Mouse (Mus musculus) right cerebral cortex, adult 2 months (tissue): Measurements from ENCODE around the gene Bmi1.

Experiments
- DNase-seq, 2 experiments: peaks; one replicate each; pipeline ENCODE4 v3.0.0; 2021 to 2022; ENCODE audit warnings: low spot score in 2 of 2

Bmi1 gene

GRCm38 (mm10) chr2:18688286-18688685 lies 11.5 kb downstream of the Bmi1 start:
- no peak for DNase-seq

DNA sequence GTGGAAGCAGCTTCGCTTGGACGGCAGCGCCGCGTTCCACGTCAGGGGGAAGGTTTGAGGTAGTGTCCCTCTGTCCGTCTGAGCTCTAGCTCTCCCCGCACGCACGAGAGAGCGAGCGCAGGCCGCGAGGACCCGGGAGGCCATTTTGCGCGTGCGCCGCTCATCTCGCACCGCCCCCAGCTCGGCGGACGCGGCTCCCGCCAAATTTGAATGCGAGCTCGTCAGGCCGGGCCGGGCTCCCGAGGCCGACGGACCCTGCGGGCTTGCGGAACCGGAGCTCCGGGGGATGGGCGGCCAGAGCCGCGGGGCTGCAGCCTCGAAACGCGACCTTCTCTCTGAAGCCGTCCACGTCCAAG lies 11.9 kb downstream of the Bmi1 start:
- DNase-seq = no peak

GRCm38 (mm10) chr2:18689064-18689921 lies 12.5 kb downstream of the Bmi1 start:
- DNase-seq = peak in 1 of 2 experiments; percentile 37

- peak; percentile 70 to 74 for DNase-seq
Measured at GRCm38 (mm10) chr2:18690055-18690691, 13.4 kb downstream of the Bmi1 start.

DNA sequence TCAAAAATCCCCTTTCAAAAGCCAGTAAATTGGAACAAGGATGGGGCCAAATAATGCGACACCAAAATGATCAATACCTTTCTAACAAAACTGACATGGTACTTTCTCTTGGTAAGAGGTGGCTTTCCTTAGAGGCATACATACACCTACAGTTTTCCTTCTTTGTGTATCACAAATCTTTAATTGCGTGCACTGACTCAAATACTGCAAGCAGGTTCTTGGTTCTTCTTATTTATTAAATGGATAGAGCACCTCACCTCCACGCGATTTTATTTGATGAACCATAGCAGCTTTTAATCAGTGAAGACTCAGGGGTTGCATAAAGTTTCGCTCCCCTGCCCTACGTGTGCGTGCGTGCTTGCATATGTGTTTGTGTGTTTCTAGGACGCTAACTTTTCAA lies 13.9 kb downstream of the Bmi1 start:
- no peak for DNase-seq

DNA sequence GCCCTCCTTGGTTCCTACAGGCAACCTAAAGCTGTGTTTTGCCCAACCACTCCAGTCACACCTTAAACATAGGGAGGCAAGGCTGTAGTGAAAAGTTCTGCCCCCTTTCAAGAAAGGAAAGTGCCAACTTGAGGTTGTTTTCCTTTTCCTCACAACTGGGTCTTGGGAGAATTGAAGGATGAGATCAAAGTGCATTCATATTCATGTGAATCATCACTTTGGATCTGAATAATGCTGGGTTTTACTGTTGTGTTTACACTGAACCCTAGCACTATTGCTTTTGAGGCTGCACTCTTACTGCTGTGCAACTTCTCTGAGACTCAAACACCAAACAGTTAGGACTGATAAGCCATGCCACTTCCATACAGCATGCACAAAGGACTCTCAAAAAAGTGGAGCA lies 15.2 kb downstream of the Bmi1 start:
- DNase-seq = no peak

GRCm38 (mm10) chr2:18692548-18692947 lies 15.7 kb downstream of the Bmi1 start:
- DNase-seq = no peak

GRCm38 (mm10) chr2:18693491-18693870 lies 16.7 kb downstream of the Bmi1 start:
- DNase-seq = no peak

GRCm38 (mm10) chr2:18693871-18694610 lies 17.2 kb downstream of the Bmi1 start, which contains the start of gene Spag6:
Spag6 (plus strand) TSS chr2:18694032.
- DNase-seq = peak; percentile 61 to 71

DNA sequence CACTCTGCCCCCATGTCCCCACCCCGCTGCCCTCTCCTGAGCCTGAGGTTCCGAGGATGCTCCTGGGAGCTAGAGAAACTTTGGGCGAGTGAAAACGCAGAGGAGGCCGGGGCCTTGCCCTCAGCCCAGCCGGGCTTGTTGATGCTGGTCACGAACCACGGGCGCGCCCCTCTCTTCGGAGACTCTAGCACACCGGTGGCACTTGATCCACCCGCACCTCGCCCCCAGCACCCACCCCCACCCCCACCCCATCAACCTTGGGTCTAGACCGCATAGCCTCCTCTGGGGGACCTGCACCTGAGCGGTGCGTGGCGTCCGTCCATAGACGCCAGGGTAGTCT lies 17.8 kb downstream of the Bmi1 start:
- DNase-seq = no peak

DNA sequence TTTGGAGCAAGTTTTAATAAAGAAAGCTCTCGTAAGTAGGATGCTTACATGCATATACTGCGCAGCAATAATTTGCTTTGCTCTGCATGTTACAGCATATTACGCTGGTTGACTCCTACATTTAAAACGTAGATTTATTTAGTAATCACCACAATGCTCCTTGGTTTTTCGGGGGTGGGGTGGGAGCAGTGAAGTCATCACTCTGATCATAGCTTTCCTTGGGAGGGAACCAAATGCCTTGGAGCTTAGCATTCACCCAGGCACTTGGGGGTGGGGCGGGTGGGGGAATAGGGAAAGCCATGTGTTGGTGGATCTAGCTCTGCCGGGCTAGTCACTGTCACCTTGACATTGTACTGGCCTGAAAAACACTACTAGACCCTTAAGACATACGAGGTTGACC lies 18.3 kb downstream of the Bmi1 start:
- no peak for DNase-seq

GRCm38 (mm10) chr2:18695629-18696150 lies 18.9 kb downstream of the Bmi1 start:
- DNase-seq = no peak

GRCm38 (mm10) chr2:18697591-18698244 lies 20.9 kb downstream of the Bmi1 start:
- DNase-seq = no peak

DNA sequence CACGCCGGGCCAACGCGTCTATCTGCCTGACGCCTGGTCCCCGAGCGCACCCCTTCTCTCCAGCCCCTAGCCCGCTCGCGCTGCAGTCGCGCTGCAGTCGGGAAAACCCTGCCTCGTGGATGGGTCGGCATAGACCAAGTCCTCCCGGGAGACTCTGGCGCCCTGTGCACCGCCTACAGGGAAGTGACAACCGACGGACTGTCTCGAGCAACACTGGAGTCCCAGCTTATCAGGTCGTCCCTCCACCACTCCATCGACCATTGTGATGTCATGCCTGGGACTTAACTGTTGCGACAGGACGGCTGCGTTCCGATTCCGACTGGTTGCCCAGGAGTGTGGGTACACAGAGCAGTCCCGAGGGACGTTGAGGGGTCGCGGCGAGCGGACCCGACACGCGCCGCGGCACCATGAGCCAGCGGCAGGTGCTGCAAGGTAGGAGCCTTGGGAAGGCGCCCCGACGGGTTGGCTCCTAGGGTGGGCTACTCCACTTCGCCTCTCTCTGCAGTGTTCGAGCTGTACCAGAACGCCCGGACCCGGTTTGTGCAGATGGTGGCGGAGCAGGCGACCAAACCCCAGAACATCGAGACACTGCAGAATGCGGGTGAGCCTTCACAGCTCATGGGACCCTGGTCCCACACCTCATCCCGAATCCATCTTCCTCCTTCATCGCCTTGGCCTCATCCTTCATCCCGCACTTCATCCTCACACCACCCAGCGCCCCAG lies 22.0 kb downstream of the Bmi1 start:
- no peak for DNase-seq

GRCm38 (mm10) chr2:18699401-18699990 lies 22.7 kb downstream of the Bmi1 start:
- DNase-seq = no peak

DNA sequence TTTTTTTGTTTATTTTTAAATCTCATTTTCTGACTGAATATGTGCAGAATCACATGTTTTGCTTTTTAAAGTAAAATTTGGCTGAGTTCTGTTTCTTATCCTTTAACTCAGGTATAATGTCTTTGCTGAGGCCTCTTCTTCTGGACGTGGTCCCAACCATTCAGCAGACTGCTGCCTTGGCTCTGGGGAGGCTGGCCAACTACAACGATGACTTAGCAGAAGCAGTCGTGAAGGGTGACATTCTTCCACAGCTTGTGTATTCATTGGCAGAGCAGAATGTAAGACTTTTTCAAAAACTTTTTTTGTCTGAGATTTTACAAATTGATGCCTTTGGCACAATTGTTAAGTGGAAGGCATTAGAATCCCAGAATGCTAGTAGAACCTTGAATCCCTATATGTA lies 33.5 kb downstream of the Bmi1 start:
- no peak for DNase-seq

DNA sequence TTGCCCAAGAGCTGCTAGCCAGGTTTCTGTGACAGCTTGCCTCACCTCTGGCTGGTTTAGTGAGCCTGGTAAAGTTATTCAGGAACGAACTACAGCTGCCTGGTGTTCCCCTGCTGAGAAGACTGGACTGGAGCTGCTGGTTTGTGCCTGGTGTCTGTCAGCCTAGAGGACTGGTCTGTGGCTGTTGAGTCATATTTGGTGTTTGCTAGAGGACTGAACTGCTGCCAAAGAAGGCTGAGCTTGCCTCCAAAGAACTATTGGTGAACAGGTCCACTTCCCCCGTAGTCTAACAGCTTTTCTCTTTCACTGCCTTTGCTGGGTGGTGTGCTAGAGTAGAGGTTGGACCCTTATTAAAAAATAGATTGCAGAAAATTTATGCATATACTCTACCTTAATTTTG lies 36.3 kb downstream of the Bmi1 start:
- DNase-seq = no peak

- DNase-seq = no peak
Measured at GRCm38 (mm10) chr2:18714337-18714736, 37.5 kb downstream of the Bmi1 start.

DNA sequence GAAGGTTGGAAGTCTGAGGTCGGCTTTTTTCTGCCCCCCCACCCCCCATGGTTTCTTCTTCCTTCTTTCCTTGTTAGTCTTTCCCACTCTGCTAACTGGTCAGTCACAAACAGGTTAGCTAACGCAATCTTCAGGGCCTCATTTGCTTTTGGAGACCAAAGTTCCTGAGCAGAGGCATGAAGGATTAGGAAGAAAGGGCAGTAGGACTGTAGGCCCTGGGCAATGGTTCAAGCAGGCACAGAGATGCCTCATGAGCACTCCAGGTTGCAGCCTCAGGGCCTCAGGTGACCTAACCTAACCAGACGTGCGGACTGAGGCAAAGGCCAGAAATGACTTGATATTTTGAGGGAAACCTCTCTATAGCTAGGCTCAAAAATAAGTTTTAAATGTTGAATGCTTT lies 41.7 kb downstream of the Bmi1 start:
- DNase-seq = no peak

DNA sequence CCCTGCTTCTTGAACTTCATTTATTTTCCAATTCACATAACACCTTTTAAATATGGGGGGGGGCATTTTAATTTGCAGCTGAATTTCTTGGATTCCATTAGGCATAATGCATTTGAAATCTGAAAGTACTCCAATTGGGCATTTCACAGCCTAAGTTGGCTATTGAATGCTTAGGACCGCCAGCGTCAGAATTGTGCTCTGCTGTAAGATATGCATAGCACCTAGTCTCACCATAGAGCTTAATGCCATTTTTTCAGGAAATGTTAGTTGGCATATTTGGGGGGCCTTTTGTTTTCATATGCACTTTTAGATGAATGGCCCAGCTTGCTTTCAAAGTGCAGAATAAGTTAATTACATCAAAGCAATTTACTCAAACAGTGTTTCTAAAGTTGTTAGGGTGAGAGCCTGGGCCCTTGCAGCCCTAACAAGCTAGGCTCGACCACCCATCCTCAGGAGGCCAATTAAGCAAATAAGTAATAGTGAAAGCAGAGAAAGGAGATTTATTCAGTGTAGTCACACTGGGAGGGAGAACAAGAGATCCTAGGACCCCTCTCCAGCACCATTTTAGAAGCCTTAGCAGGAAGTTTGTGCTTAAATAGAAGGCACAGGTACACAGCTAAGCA lies 45.5 kb downstream of the Bmi1 start:
- DNase-seq = no peak
